Mouse (Mus musculus) stomach, embryonic 14.5 days (tissue): ENCODE results near the gene Plcb4. TPM values are rescaled to one million over a fixed set of nuclear protein-coding genes. Genes with fewer than 3 reads are reported as not detected.
A peak's percentile ranks its signal among the peaks of the same experiment; 100 is the strongest.
"Not testable (repeated sequence)": the region's sequence is repeated elsewhere in the genome, so short reads cannot be mapped to it uniquely, and the experiment has no call there.

Experiments
- ATAC-seq: fragments of 200-750 bp; cut with Nextera tagmentation; 2 replicates; pipeline ENCODE4 v1.8.0; 2017; ENCODE audit warnings: low read depth, moderate TSS enrichment; ENCODE audit not compliant: insufficient number of reproducible peaks, insufficient read depth, low FRiP score
- H3K27ac ChIP-seq: fragments of 300-500 bp; sonication (generic); 2 replicates; pipeline ENCODE4 v1.5.1; 2014; ENCODE audit warnings: mild to moderate bottlenecking, low read length, moderate library complexity, mixed read lengths
- H3K27me3 ChIP-seq: fragments of 300-500 bp; sonication (generic); 2 replicates; pipeline ENCODE4 v1.6.1; 2014; ENCODE audit warnings: low read length, control low read depth, mixed read lengths; ENCODE audit not compliant: control insufficient read depth, insufficient read depth
- H3K36me3 ChIP-seq: fragments of 300-500 bp; sonication (generic); 2 replicates; pipeline ENCODE4 v1.6.1; 2014; ENCODE audit warnings: mild to moderate bottlenecking, control low read depth, low read length, moderate library complexity, mixed read lengths; ENCODE audit not compliant: control insufficient read depth, insufficient read depth
- H3K4me1 ChIP-seq: fragments of 300-500 bp; sonication (generic); 2 replicates; pipeline ENCODE4 v1.6.1; 2014; ENCODE audit warnings: low read length, control low read depth, mixed read lengths; ENCODE audit not compliant: control insufficient read depth, insufficient read depth
- H3K4me2 ChIP-seq: fragments of 300-500 bp; sonication (generic); replicated peaks from 2 replicates; pipeline ENCODE4 v1.6.1; 2014; ENCODE audit warnings: low read depth, low read length, control low read depth
- H3K4me3 ChIP-seq: fragments of 300-500 bp; sonication (generic); 2 replicates; pipeline ENCODE4 v1.5.1; 2014; ENCODE audit warnings: low read depth, low read length, control low read depth
- H3K9ac ChIP-seq: fragments of 300-500 bp; sonication (generic); replicated peaks from 2 replicates; pipeline ENCODE4 v1.6.1; 2014; ENCODE audit warnings: low read depth, mild to moderate bottlenecking, control low read depth, low read length, moderate library complexity, mixed read lengths
- H3K9me3 ChIP-seq: fragments of 300-500 bp; sonication (generic); 2 replicates; pipeline ENCODE4 v1.6.1; 2016; ENCODE audit warnings: low read depth, low read length, control low read depth; ENCODE audit not compliant: control insufficient read depth
- WGBS: fragments of 180-500 bp; shearing (Covaris S2); extraction: QIAGEN DNeasy Blood & Tissue Kit; methylation state at CpG from one replicate; pipeline ENCODE4 v1.1.7; 2014; 5-methylcytosine and 5-hydroxymethylcytosine counted together
- polyA plus RNA-seq: library from polyadenylated mRNA; unstranded; fragments of >200 nt; fragmentation: Nextera tagmentation; extraction: Ambion mirVana; gene quantifications from 2 replicates; pipeline ENCODE4 v1.2.1, GENCODE M21; 2014

Plcb4 gene
- polyA plus RNA-seq, 1 experiment from 2014 or later, result 51.4 TPM

GRCm38 (mm10) chr2:135700686-135701413 is 42.0 kb downstream of the Plcb4 start:
- no peaks in the 10 kb centered on the region for H3K27me3 ChIP-seq
- H3K9me3 ChIP-seq, result no peaks in the 10 kb centered on the region
- no peak for ATAC-seq
- no peak overlapping the region for H3K27ac ChIP-seq
- H3K4me3 ChIP-seq, result no peak overlapping the region
- H3K4me1 ChIP-seq, result no peaks in the 10 kb centered on the region
- no peak overlapping the region for H3K4me2 ChIP-seq
- WGBS, result 88% methylated on average over 7 of the region's 7 CpGs
- H3K36me3 ChIP-seq, result no peaks in the 10 kb centered on the region
- no peak overlapping the region for H3K9ac ChIP-seq

GRCm38 (mm10) chr2:135704673-135705072 is 45.9 kb downstream of the Plcb4 start:
- ATAC-seq, result no peak
- WGBS, result 84% methylated on average over 5 of the region's 5 CpGs
- H3K9ac ChIP-seq, result no peak overlapping the region
- H3K27me3 ChIP-seq, result no peaks in the 10 kb centered on the region
- H3K36me3 ChIP-seq, result no peaks in the 10 kb centered on the region
- no peak overlapping the region for H3K27ac ChIP-seq
- H3K9me3 ChIP-seq, result no peaks in the 10 kb centered on the region
- H3K4me1 ChIP-seq, result 0 out of 2 replicates have a peak, but pooled peaks cover 4% of the 10 kb centered on the region
- no peak overlapping the region for H3K4me2 ChIP-seq
- H3K4me3 ChIP-seq, result no peak overlapping the region

- peaks cover 15% of the 10 kb centered on the region for H3K4me1 ChIP-seq
- no peak overlapping the region for H3K4me2 ChIP-seq
- H3K4me3 ChIP-seq, result no peak overlapping the region
- no peak overlapping the region for H3K27ac ChIP-seq
- no peak overlapping the region for H3K9ac ChIP-seq
- WGBS, result 80% methylated on average over 2 of the region's 2 CpGs
- H3K9me3 ChIP-seq, result no peaks in the 10 kb centered on the region
- ATAC-seq, result no peak
- H3K36me3 ChIP-seq, result no peaks in the 10 kb centered on the region
- no peaks in the 10 kb centered on the region for H3K27me3 ChIP-seq
These were observed 48.5 kb downstream of the Plcb4 start for GRCm38 (mm10) chr2:135707305-135707704.

GRCm38 (mm10) chr2:135708386-135708785 is 49.6 kb downstream of the Plcb4 start:
- Histone ChIP-seq H3K4me2 (no peak overlapping the region), H3K9ac (no peak overlapping the region), H3K9me3 (no peaks in the 10 kb centered on the region), H3K27me3 (no peaks in the 10 kb centered on the region), H3K4me3 (no peak overlapping the region), H3K36me3 (no peaks in the 10 kb centered on the region), H3K27ac (no peak overlapping the region), H3K4me1 (peaks cover 15% of the 10 kb centered on the region)
- ATAC-seq, result no peak
- 73% methylated on average over 3 of the region's 3 CpGs for WGBS

- WGBS, result 89% methylated on average over 9 of the region's 9 CpGs
- Histone ChIP-seq H3K9me3 (no peaks in the 10 kb centered on the region), H3K4me3 (no peak overlapping the region), H3K9ac (no peak overlapping the region), H3K4me1 (peaks cover 15% of the 10 kb centered on the region), H3K36me3 (no peaks in the 10 kb centered on the region), H3K27me3 (no peaks in the 10 kb centered on the region), H3K27ac (no peak overlapping the region), H3K4me2 (no peak overlapping the region)
- ATAC-seq, result no peak
These were observed 50.0 kb downstream of the Plcb4 start for GRCm38 (mm10) chr2:135708796-135709195.

- not testable (repeated sequence) for H3K4me3 ChIP-seq, H3K9me3 ChIP-seq, ATAC-seq, H3K36me3 ChIP-seq, H3K4me2 ChIP-seq, H3K27me3 ChIP-seq, H3K9ac ChIP-seq, H3K27ac ChIP-seq
- peaks cover 15% of the 10 kb centered on the region for H3K4me1 ChIP-seq
These were observed 50.9 kb downstream of the Plcb4 start for GRCm38 (mm10) chr2:135709736-135710135.

DNA sequence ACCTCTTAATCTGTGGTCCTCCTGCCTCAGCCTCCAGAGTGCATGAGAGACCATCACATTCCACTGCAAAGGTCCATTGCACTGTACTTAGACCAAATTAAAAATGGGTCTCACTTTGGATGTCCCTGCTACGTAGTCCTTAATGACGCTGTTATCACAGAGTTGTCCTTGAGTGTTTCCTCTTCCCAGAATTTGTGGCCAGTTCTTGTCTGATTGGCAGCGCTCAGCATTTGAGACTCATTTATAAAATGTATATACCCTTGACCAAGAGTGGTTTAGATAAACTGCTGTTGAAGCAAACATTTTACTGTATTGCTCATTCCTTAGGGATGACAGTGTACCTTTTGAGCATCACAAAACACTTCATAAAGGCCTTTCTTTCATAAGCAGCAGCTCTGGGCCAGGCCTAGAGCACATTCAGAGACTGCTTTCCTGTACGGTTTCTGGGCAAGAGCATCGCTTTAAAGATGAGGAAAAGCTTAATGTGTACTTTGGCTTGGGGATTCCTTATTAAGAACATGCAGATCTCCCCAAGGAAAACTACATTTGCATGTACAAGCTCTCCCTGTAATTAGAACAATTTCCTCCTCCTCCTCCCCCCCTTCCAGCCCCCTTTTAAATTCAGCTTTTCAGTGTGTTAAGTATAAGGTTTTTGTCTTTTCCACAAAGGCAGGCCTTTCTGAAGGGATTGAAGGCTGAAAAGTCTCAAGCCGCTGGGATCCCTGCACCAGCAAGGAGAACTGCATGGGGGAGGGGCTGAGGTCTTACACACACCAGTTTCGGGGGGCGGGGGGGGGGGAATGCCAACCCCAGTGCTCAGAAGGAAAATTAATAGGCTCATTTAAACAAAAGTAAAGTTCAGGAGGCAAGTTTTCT is 52.5 kb downstream of the Plcb4 start:
- Histone ChIP-seq H3K4me1 (peaks cover 15% of the 10 kb centered on the region), H3K9me3 (no peaks in the 10 kb centered on the region), H3K36me3 (no peaks in the 10 kb centered on the region), H3K9ac (no peak overlapping the region), H3K4me2 (peak overlapping the region; percentile 17; the same call in 1 of the 2 replicates), H3K4me3 (no peak overlapping the region), H3K27me3 (no peaks in the 10 kb centered on the region), H3K27ac (peak overlapping the region; percentile 3; the same call in 1 of the 2 replicates)
- ATAC-seq, result peak; percentile 53; the same call in 1 of the 2 replicates
- 44% methylated on average over 8 of the region's 8 CpGs for WGBS

DNA sequence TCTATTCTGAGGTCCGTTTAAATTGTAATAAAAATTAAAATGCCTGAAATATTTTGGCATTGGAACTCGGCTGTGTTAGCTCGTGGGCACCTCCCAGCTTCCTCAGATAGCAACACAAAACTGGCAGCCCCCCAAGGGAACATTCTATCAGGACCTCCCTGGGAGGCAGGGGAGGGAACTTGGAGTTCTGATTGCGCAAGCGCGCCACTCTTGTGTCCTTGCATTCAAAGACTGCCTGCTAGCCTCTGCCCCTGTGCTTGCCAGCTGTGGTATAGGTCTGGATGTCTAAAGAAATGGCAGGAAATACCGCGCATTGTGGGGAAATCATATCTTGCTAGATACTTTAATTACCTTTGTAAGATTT is 53.1 kb downstream of the Plcb4 start:
- Histone ChIP-seq H3K4me3 (no peak overlapping the region), H3K4me2 (peak overlapping the region; percentile 17; the same call in 1 of the 2 replicates), H3K27me3 (no peaks in the 10 kb centered on the region), H3K36me3 (no peaks in the 10 kb centered on the region), H3K9ac (no peak overlapping the region), H3K27ac (peak overlapping the region; percentile 3; the same call in 1 of the 2 replicates), H3K4me1 (peaks cover 15% of the 10 kb centered on the region), H3K9me3 (no peaks in the 10 kb centered on the region)
- 16% methylated on average over 8 of the region's 8 CpGs for WGBS
- ATAC-seq, result peak; percentile 70; the same call in 1 of the 2 replicates
